Mouse (Mus musculus) myocyte (in vitro differentiated cells): Measurements from ENCODE around the gene Dhx57.

ENCODE experiments used
- MYOD1 ChIP-seq, 3 experiments: IDR thresholded peaks; one replicate each; pipeline ENCODE4 v1.6.1; 2011; ENCODE audit warnings: control low read depth in 2 of 3, low read depth in 2 of 3, mild to moderate bottlenecking in 2 of 3, moderate library complexity in 1 of 3; ENCODE audit not compliant: insufficient read length in 2 of 3, control insufficient read depth in 1 of 3
- POLR2AphosphoS2 ChIP-seq: IDR thresholded peaks from one replicate; pipeline ENCODE4 v1.6.1; 2011; ENCODE audit warnings: low read depth, control low read depth; ENCODE audit not compliant: insufficient read length
- USF1 ChIP-seq: IDR thresholded peaks from one replicate; pipeline ENCODE4 v1.6.1; 2011; ENCODE audit warnings: low read depth, mild to moderate bottlenecking, control low read depth, moderate library complexity

- TF ChIP-seq MYOD1 (IDR thresholded peaks at IDR 0.05; ENCODE audit: control insufficient read depth in 1 of 3, insufficient read length in 2 of 3, low read depth in 2 of 3) (no peak), POLR2AphosphoS2 (no peak), USF1 (no peak)
Observed at GRCm38 (mm10) chr17:80193075-80193474, 97.2 kb downstream of the Dhx57 start.
